Mouse (Mus musculus): Measurements from ENCODE around the gene Syt1. TPM values are rescaled to one million over a fixed set of nuclear protein-coding genes. Genes with fewer than 3 reads are reported as not detected.

The Syt1 gene
- polyA plus RNA-seq, 1 experiment from 2014 or later: 8.6 TPM

- Histone ChIP-seq H3K27ac (ENCODE audit: low read length) (no peak overlapping the region), H3K27me3 (ENCODE audit: control insufficient read depth, insufficient read depth, low read length) (no peaks in the 10 kb centered on the region), H3K9ac (ENCODE audit: low read length) (no peak overlapping the region), H3K4me3 (replicated peaks; ENCODE audit: low read length) (no peak overlapping the region), H3K4me2 (ENCODE audit: low read depth, low read length) (no peak overlapping the region), H3K9me3 (replicated peaks; ENCODE audit: control insufficient read depth, low read length) (no peaks in the 10 kb centered on the region), H3K36me3 (ENCODE audit: control insufficient read depth, insufficient read depth, low read length) (no peaks in the 10 kb centered on the region), H3K4me1 (ENCODE audit: control insufficient read depth, insufficient read depth, low read length) (no peaks in the 10 kb centered on the region)
- ATAC-seq (ENCODE audit: insufficient read depth, low FRiP score): no peak
- 91% methylated on average over 2 of the region's 2 CpGs for WGBS
Measured at GRCm38 (mm10) chr10:108753304-108753703, 257.5 kb downstream of the Syt1 start.

- no peaks in the 10 kb centered on the region for H3K27me3 ChIP-seq (ENCODE audit: control insufficient read depth, insufficient read depth, low read length)
- no peaks in the 10 kb centered on the region for H3K36me3 ChIP-seq (ENCODE audit: control insufficient read depth, insufficient read depth, low read length)
- no peak for ATAC-seq (ENCODE audit: insufficient read depth, low FRiP score)
- H3K4me2 ChIP-seq (ENCODE audit: low read depth, low read length): no peak overlapping the region
- no peak overlapping the region for H3K27ac ChIP-seq (ENCODE audit: low read length)
- no peak overlapping the region for H3K4me3 ChIP-seq (replicated peaks; ENCODE audit: low read length)
- H3K4me1 ChIP-seq (ENCODE audit: control insufficient read depth, insufficient read depth, low read length): no peaks in the 10 kb centered on the region
- 90% methylated on average over 2 of the region's 2 CpGs for WGBS
- H3K9me3 ChIP-seq (replicated peaks; ENCODE audit: control insufficient read depth, low read length): no peaks in the 10 kb centered on the region
- H3K9ac ChIP-seq (ENCODE audit: low read length): no peak overlapping the region
Measured at GRCm38 (mm10) chr10:108743759-108744158, 267.0 kb downstream of the Syt1 start.

GRCm38 (mm10) chr10:108733982-108734381, 276.8 kb downstream of the Syt1 start:
- Histone ChIP-seq H3K27me3 (ENCODE audit: control insufficient read depth, insufficient read depth, low read length) (no peaks in the 10 kb centered on the region), H3K9ac (ENCODE audit: low read length) (no peak overlapping the region), H3K4me1 (ENCODE audit: control insufficient read depth, insufficient read depth, low read length) (no peaks in the 10 kb centered on the region), H3K27ac (ENCODE audit: low read length) (no peak overlapping the region), H3K4me3 (replicated peaks; ENCODE audit: low read length) (no peak overlapping the region), H3K9me3 (replicated peaks; ENCODE audit: control insufficient read depth, low read length) (no peaks in the 10 kb centered on the region), H3K36me3 (ENCODE audit: control insufficient read depth, insufficient read depth, low read length) (no peaks in the 10 kb centered on the region), H3K4me2 (ENCODE audit: low read depth, low read length) (no peak overlapping the region)
- no peak for ATAC-seq (ENCODE audit: insufficient read depth, low FRiP score)
- 50% methylated on average over 2 of the region's 2 CpGs for WGBS

GRCm38 (mm10) chr10:108728961-108729360, 281.8 kb downstream of the Syt1 start:
- Histone ChIP-seq H3K4me1 (ENCODE audit: control insufficient read depth, insufficient read depth, low read length) (no peaks in the 10 kb centered on the region), H3K27ac (ENCODE audit: low read length) (no peak overlapping the region), H3K9me3 (replicated peaks; ENCODE audit: control insufficient read depth, low read length) (no peaks in the 10 kb centered on the region), H3K27me3 (ENCODE audit: control insufficient read depth, insufficient read depth, low read length) (no peaks in the 10 kb centered on the region), H3K4me2 (ENCODE audit: low read depth, low read length) (no peak overlapping the region), H3K4me3 (replicated peaks; ENCODE audit: low read length) (no peak overlapping the region), H3K36me3 (ENCODE audit: control insufficient read depth, insufficient read depth, low read length) (no peaks in the 10 kb centered on the region), H3K9ac (ENCODE audit: low read length) (no peak overlapping the region)
- whole genome bisulfite sequencing: 78% methylated on average over 8 of the region's 8 CpGs
- ATAC-seq (ENCODE audit: insufficient read depth, low FRiP score): no peak

GRCm38 (mm10) chr10:108726391-108726790, 284.4 kb downstream of the Syt1 start:
- no peak for ATAC-seq (ENCODE audit: insufficient read depth, low FRiP score)
- 84% methylated on average over 4 of the region's 4 CpGs for WGBS
- Histone ChIP-seq H3K9ac (ENCODE audit: low read length) (no peak overlapping the region), H3K4me3 (replicated peaks; ENCODE audit: low read length) (no peak overlapping the region), H3K4me2 (ENCODE audit: low read depth, low read length) (no peak overlapping the region), H3K9me3 (replicated peaks; ENCODE audit: control insufficient read depth, low read length) (no peaks in the 10 kb centered on the region), H3K4me1 (ENCODE audit: control insufficient read depth, insufficient read depth, low read length) (no peaks in the 10 kb centered on the region), H3K36me3 (ENCODE audit: control insufficient read depth, insufficient read depth, low read length) (no peaks in the 10 kb centered on the region), H3K27me3 (ENCODE audit: control insufficient read depth, insufficient read depth, low read length) (no peaks in the 10 kb centered on the region), H3K27ac (ENCODE audit: low read length) (no peak overlapping the region)

- Histone ChIP-seq H3K4me1 (ENCODE audit: control insufficient read depth, insufficient read depth, low read length) (no peaks in the 10 kb centered on the region), H3K27me3 (ENCODE audit: control insufficient read depth, insufficient read depth, low read length) (no peaks in the 10 kb centered on the region), H3K4me3 (replicated peaks; ENCODE audit: low read length) (no peak overlapping the region), H3K4me2 (ENCODE audit: low read depth, low read length) (no peak overlapping the region), H3K9me3 (replicated peaks; ENCODE audit: control insufficient read depth, low read length) (no peaks in the 10 kb centered on the region), H3K36me3 (ENCODE audit: control insufficient read depth, insufficient read depth, low read length) (no peaks in the 10 kb centered on the region), H3K9ac (ENCODE audit: low read length) (no peak overlapping the region), H3K27ac (ENCODE audit: low read length) (no peak overlapping the region)
- 75% methylated on average over 3 of the region's 3 CpGs for WGBS
- ATAC-seq (ENCODE audit: insufficient read depth, low FRiP score): no peak
Measured at GRCm38 (mm10) chr10:108724878-108725277, 285.9 kb downstream of the Syt1 start.

- H3K4me2 ChIP-seq (ENCODE audit: low read depth, low read length): no peak overlapping the region
- no peak overlapping the region for H3K27ac ChIP-seq (ENCODE audit: low read length)
- ATAC-seq (ENCODE audit: insufficient read depth, low FRiP score): no peak
- H3K4me1 ChIP-seq (ENCODE audit: control insufficient read depth, insufficient read depth, low read length): no peaks in the 10 kb centered on the region
- WGBS: 54% methylated on average over 5 of the region's 5 CpGs
- H3K4me3 ChIP-seq (replicated peaks; ENCODE audit: low read length): no peak overlapping the region
- no peaks in the 10 kb centered on the region for H3K36me3 ChIP-seq (ENCODE audit: control insufficient read depth, insufficient read depth, low read length)
- no peak overlapping the region for H3K9ac ChIP-seq (ENCODE audit: low read length)
- H3K27me3 ChIP-seq (ENCODE audit: control insufficient read depth, insufficient read depth, low read length): no peaks in the 10 kb centered on the region
- no peaks in the 10 kb centered on the region for H3K9me3 ChIP-seq (replicated peaks; ENCODE audit: control insufficient read depth, low read length)
Measured at GRCm38 (mm10) chr10:108710514-108710913, 300.3 kb downstream of the Syt1 start.

- Histone ChIP-seq H3K27me3 (ENCODE audit: control insufficient read depth, insufficient read depth, low read length) (no peaks in the 10 kb centered on the region), H3K4me3 (replicated peaks; ENCODE audit: low read length) (no peak overlapping the region), H3K9ac (ENCODE audit: low read length) (no peak overlapping the region), H3K27ac (ENCODE audit: low read length) (no peak overlapping the region), H3K36me3 (ENCODE audit: control insufficient read depth, insufficient read depth, low read length) (no peaks in the 10 kb centered on the region), H3K4me1 (ENCODE audit: control insufficient read depth, insufficient read depth, low read length) (no peaks in the 10 kb centered on the region), H3K9me3 (replicated peaks; ENCODE audit: control insufficient read depth, low read length) (no peaks in the 10 kb centered on the region), H3K4me2 (ENCODE audit: low read depth, low read length) (no peak overlapping the region)
- WGBS: 88% methylated on average over 3 of the region's 3 CpGs
- ATAC-seq (ENCODE audit: insufficient read depth, low FRiP score): no peak
Measured at GRCm38 (mm10) chr10:108705658-108706057, 305.1 kb downstream of the Syt1 start.

GRCm38 (mm10) chr10:108701361-108702128, 309.2 kb downstream of the Syt1 start:
- H3K4me3 ChIP-seq (replicated peaks; ENCODE audit: low read length): no peak overlapping the region
- 80% methylated on average over 14 of the region's 14 CpGs for WGBS
- no peaks in the 10 kb centered on the region for H3K4me1 ChIP-seq (ENCODE audit: control insufficient read depth, insufficient read depth, low read length)
- no peak overlapping the region for H3K27ac ChIP-seq (ENCODE audit: low read length)
- H3K9me3 ChIP-seq (replicated peaks; ENCODE audit: control insufficient read depth, low read length): no peaks in the 10 kb centered on the region
- no peak overlapping the region for H3K9ac ChIP-seq (ENCODE audit: low read length)
- no peaks in the 10 kb centered on the region for H3K27me3 ChIP-seq (ENCODE audit: control insufficient read depth, insufficient read depth, low read length)
- no peak overlapping the region for H3K4me2 ChIP-seq (ENCODE audit: low read depth, low read length)
- no peaks in the 10 kb centered on the region for H3K36me3 ChIP-seq (ENCODE audit: control insufficient read depth, insufficient read depth, low read length)
- ATAC-seq (ENCODE audit: insufficient read depth, low FRiP score): no peak

Data from stomach, embryonic 16.5 days (tissue).